8 mouse cellular contexts compared by ENCODE assay signal in the genomic region with DNA sequence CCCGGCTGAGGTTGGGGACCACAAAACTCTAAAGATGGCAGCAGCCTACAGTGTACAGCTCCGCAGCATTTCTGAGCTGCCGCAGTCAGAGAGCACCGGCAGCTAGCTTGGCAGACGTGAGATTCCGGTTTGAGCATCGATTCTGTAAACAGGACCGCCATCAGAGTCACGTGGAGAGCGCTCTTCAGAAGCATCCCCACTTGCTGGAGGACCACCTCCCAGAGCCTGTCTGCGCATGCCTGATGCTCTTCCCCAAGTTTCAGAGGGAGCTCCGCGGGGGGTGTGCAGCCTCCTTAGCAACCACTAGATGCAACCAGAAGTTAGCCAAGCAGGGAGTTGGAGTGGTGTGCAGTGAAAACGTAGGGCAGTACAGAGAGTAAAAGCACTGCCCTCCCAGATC. TPM values are rescaled to one million over a fixed set of nuclear protein-coding genes. Genes with fewer than 3 reads are reported as not detected.
DNase-seq lines count a peak whose midpoint lies in the region; ATAC-seq and TF ChIP-seq lines count a peak whose summit lies in the region.

No protein-coding gene starts in this region.

- WGBS in heart, embryonic 10.5 days: 18% methylated on average over 14 of the region's 14 CpGs
- WGBS in stomach, embryonic 16.5 days: 17% methylated on average over 14 of the region's 14 CpGs

- TF ChIP-seq POLR2A in ES-Bruce4 (IDR thresholded peaks at IDR 0.05; ENCODE audit: insufficient read depth, low read length): no peak
- no peak for TF ChIP-seq POLR2A in brain, embryonic 14.5 days (IDR thresholded peaks at IDR 0.05; ENCODE audit: borderline replicate concordance, extremely low read depth, insufficient read depth, insufficient read length, poor library complexity, severe bottlenecking)

- no peak for TF ChIP-seq CTCF in ES-Bruce4 (IDR thresholded peaks at IDR 0.05; ENCODE audit: low read depth, low read length)
- no peak for TF ChIP-seq CTCF in brain, embryonic 14.5 days (IDR thresholded peaks at IDR 0.05; ENCODE audit: borderline replicate concordance, extremely low read depth, insufficient read depth, insufficient read length)

- H3K27me3 ChIP-seq in ES-Bruce4 (ENCODE audit: control insufficient read depth, insufficient read depth, low read length, poor library complexity, severe bottlenecking): no peaks in the 10 kb centered on the region; the same call in 1 of the 2 replicates
- H3K27me3 ChIP-seq in heart, embryonic 10.5 days (ENCODE audit: insufficient read depth, poor library complexity, severe bottlenecking): peaks cover 18% of the 10 kb centered on the region; the same call in 1 of the 2 replicates
- H3K27me3 ChIP-seq in stomach, embryonic 16.5 days (ENCODE audit: control insufficient read depth, insufficient read depth, low read length): no peaks in the 10 kb centered on the region

- peak overlapping the region; percentile 45 for H3K4me2 ChIP-seq in stomach, embryonic 16.5 days (ENCODE audit: low read depth, low read length)

- H3K4me1 ChIP-seq in ES-Bruce4 (ENCODE audit: control insufficient read depth, insufficient read depth, low read length): no peaks in the 10 kb centered on the region
- H3K4me1 ChIP-seq in heart, embryonic 10.5 days: peaks cover 33% of the 10 kb centered on the region
- H3K4me1 ChIP-seq in stomach, embryonic 16.5 days (ENCODE audit: control insufficient read depth, insufficient read depth, low read length): peaks cover 6% of the 10 kb centered on the region; the same call in 1 of the 2 replicates

- no peak overlapping the region for H3K27ac ChIP-seq in ES-Bruce4 (ENCODE audit: insufficient read depth, low read length)
- H3K27ac ChIP-seq in heart, embryonic 10.5 days: peak overlapping the region; percentile 29; the same call in 1 of the 2 replicates
- H3K27ac ChIP-seq in stomach, embryonic 16.5 days (ENCODE audit: low read length): no peak overlapping the region

- no peak overlapping the region for H3K9ac ChIP-seq in ES-Bruce4 (ENCODE audit: low read depth, poor library complexity, severe bottlenecking)
- 0 out of 2 replicates have a peak overlapping the region, but pooled peaks have one; percentile 21 for H3K9ac ChIP-seq in stomach, embryonic 16.5 days (ENCODE audit: low read length)

- DNase-seq in brain, embryonic 14.5 days (ENCODE audit: low read depth): peak; percentile 79
- no peak for DNase-seq in heart, embryonic 10.5 days (ENCODE audit: low spot score)
- peak; percentile 25 to 50 for DNase-seq in layer of hippocampus, postnatal 10 days (ENCODE audit: low spot score in 2 of 2)
- peak; percentile 33 to 68 for DNase-seq in lung, postnatal 4 days
- no peak for DNase-seq in gastrocnemius, adult 18-20 months (ENCODE audit: low spot score)

- no peak for TF ChIP-seq EP300 in ES-Bruce4 (IDR thresholded peaks at IDR 0.05; ENCODE audit: insufficient read depth, low read depth, low read length)

- H3K4me3 ChIP-seq in ES-Bruce4 (ENCODE audit: low read depth, low read length): 0 out of 2 replicates have a peak overlapping the region, but pooled peaks have one; percentile 7
- H3K4me3 ChIP-seq in heart, embryonic 10.5 days: peak overlapping the region; percentile 45
- H3K4me3 ChIP-seq in stomach, embryonic 16.5 days (replicated peaks; ENCODE audit: low read length): peak overlapping the region; percentile 21

- H3K9me3 ChIP-seq in ES-Bruce4 (replicated peaks; ENCODE audit: control insufficient read depth, insufficient read depth, low read length, poor library complexity, severe bottlenecking): no peaks in the 10 kb centered on the region
- H3K9me3 ChIP-seq in heart, embryonic 10.5 days: no peaks in the 10 kb centered on the region
- no peaks in the 10 kb centered on the region for H3K9me3 ChIP-seq in stomach, embryonic 16.5 days (replicated peaks; ENCODE audit: control insufficient read depth, low read length)

- H3K36me3 ChIP-seq in ES-Bruce4 (ENCODE audit: control insufficient read depth, insufficient read depth, low read length, poor library complexity, severe bottlenecking): no peaks in the 10 kb centered on the region
- no peaks in the 10 kb centered on the region for H3K36me3 ChIP-seq in heart, embryonic 10.5 days
- H3K36me3 ChIP-seq in stomach, embryonic 16.5 days (ENCODE audit: control insufficient read depth, insufficient read depth, low read length): no peaks in the 10 kb centered on the region

- ATAC-seq in stomach, embryonic 16.5 days (ENCODE audit: insufficient read depth, low FRiP score): 0 out of 2 replicates have a peak, but pooled peaks have one; percentile 25
- no peak for ATAC-seq in CD4-positive, CD25-positive, alpha-beta regulatory T cell, adult 4 months

RNA-seq across cellular contexts. Expression of gene Daam1, which starts 52.7 kb away (rescaled TPM):
- 33.0 and 34.6 TPM in 2 replicates for polyA plus RNA-seq in ES-Bruce4 (2011; ENCODE audit: insufficient read depth, insufficient read length, low read depth, missing spikeins)
- polyA plus RNA-seq in brain, embryonic 14.5 days (2012; rRNA removed): 28.7 and 47.3 TPM in 2 replicates
- 11.5 and 20.1 TPM in 2 replicates for polyA plus RNA-seq in heart, embryonic 10.5 days (2016; fragmentation: Nextera tagmentation; extraction: Ambion mirVana)
- total RNA-seq in layer of hippocampus, postnatal 10 days (2021): 10 to 100 TPM; 89.9 to 96.7 TPM
- 12.2 and 13.2 TPM in 2 replicates for polyA plus RNA-seq in stomach, embryonic 16.5 days (2015; fragmentation: Nextera tagmentation; extraction: Ambion mirVana)
- polyA plus RNA-seq in CD4-positive, CD25-positive, alpha-beta regulatory T cell, adult 4 months (2017; shearing (Covaris generic)): 1 to 10 TPM; 1.8 to 3.0 TPM
- total RNA-seq in gastrocnemius, adult 18-20 months (2021): 10 to 100 TPM in 1 of 2 experiments, 1 to 10 TPM in 1; 9.5 to 11.7 TPM

Comparison
In these comparisons a context has a peak if more than half of its experiments do, and no peak if none do; other contexts are left out.
1. DNase-seq: peak in brain, embryonic 14.5 days (single experiment), layer of hippocampus, postnatal 10 days (2 of 2) and lung, postnatal 4 days (2 of 2); none in heart, embryonic 10.5 days (single experiment) and gastrocnemius, adult 18-20 months (single experiment).
2. Peak in every context shown above with its lines, with median percentiles within 50 percentile points of each other: H3K4me3 ChIP-seq.